Mouse (Mus musculus) v-Abl transformed pro-B cells (cell line): ENCODE data around the gene Casc3.

Experiments
- in situ Hi-C, 2 experiments: fragments of 400-800 bp; cut with MboI; formaldehyde crosslinking; loops; one replicate each; pipeline ENCODE4 v1.15.1; 2025; ENCODE audit not compliant: unreplicated experiment in 2 of 2

The Casc3 gene

GRCm38 (mm10) chr11:98772667-98773171 is 32.0 kb upstream of the Casc3 start:
- in situ Hi-C loops = no loop called here

- in situ Hi-C loops = no loop called here
Observed at GRCm38 (mm10) chr11:98773635-98774295, 30.9 kb upstream of the Casc3 start.

GRCm38 (mm10) chr11:98774582-98775347 is 29.9 kb upstream of the Casc3 start, which contains the start of gene Nr1d1:
TSS of gene Nr1d1 (minus strand) at chr11:98775333.
- in situ Hi-C loops = loop anchor here in 1 of 2 experiments (5.0 kb wide), 1 partner anchor 37 kb away; no protein-coding TSS in a partner anchor

- in situ Hi-C loops = loop anchor here in 1 of 2 experiments (5.0 kb wide), 1 partner anchor 38 kb away; no protein-coding TSS in a partner anchor
Observed at GRCm38 (mm10) chr11:98775348-98776051, 29.2 kb upstream of the Casc3 start.

- in situ Hi-C loops = loop anchor here in 1 of 2 experiments (5.0 kb wide), 1 partner anchor 39 kb away; no protein-coding TSS in a partner anchor
Observed at GRCm38 (mm10) chr11:98776052-98776764, 28.5 kb upstream of the Casc3 start.

- in situ Hi-C loops = loop anchor here in 1 of 2 experiments (5.0 kb wide), 1 partner anchor 40 kb away; no protein-coding TSS in a partner anchor
Observed at GRCm38 (mm10) chr11:98776843-98777590, 27.7 kb upstream of the Casc3 start.

- in situ Hi-C loops = loop anchor here in 1 of 2 experiments (5.0 kb wide), 1 partner anchor 41 kb away; no protein-coding TSS in a partner anchor
Observed at GRCm38 (mm10) chr11:98777888-98778287, 26.8 kb upstream of the Casc3 start.

- in situ Hi-C loops = no loop called here
Observed at GRCm38 (mm10) chr11:98781851-98782512, 22.7 kb upstream of the Casc3 start.

GRCm38 (mm10) chr11:98782651-98783235 is 22.0 kb upstream of the Casc3 start:
- in situ Hi-C loops = no loop called here

GRCm38 (mm10) chr11:98783236-98783696 is 21.4 kb upstream of the Casc3 start:
- in situ Hi-C loops = no loop called here

- in situ Hi-C loops = no loop called here
Observed at GRCm38 (mm10) chr11:98784139-98784538, 20.6 kb upstream of the Casc3 start.

GRCm38 (mm10) chr11:98785214-98785613 is 19.5 kb upstream of the Casc3 start:
- in situ Hi-C loops = loop anchor here (5.0 kb wide), 2 partner anchors 68 to 73 kb away; no protein-coding TSS in a partner anchor

- in situ Hi-C loops = loop anchor here (5.0 kb wide), 2 partner anchors 69 to 74 kb away; no protein-coding TSS in a partner anchor
Observed at GRCm38 (mm10) chr11:98785772-98786281, 18.9 kb upstream of the Casc3 start.

GRCm38 (mm10) chr11:98786359-98787214 is 18.1 kb upstream of the Casc3 start:
- in situ Hi-C loops = loop anchor here (5.0 kb wide), 2 partner anchors 69 to 74 kb away; no protein-coding TSS in a partner anchor

GRCm38 (mm10) chr11:98787229-98787628 is 17.5 kb upstream of the Casc3 start:
- in situ Hi-C loops = loop anchor here (5.0 kb wide), 2 partner anchors 70 to 75 kb away; no protein-coding TSS in a partner anchor

- in situ Hi-C loops = loop anchor here (5.0 kb wide), 2 partner anchors 70 to 75 kb away; no protein-coding TSS in a partner anchor
Observed at GRCm38 (mm10) chr11:98787691-98788090, 17.0 kb upstream of the Casc3 start.

GRCm38 (mm10) chr11:98788139-98788538 is 16.6 kb upstream of the Casc3 start:
- in situ Hi-C loops = loop anchor here (5.0 kb wide), 2 partner anchors 71 to 76 kb away; no protein-coding TSS in a partner anchor
